Mouse (Mus musculus) thymus, adult 2 months (tissue): ENCODE data around the gene Borcs7.

Experiments
- CTCF ChIP-seq: fragments of 200-500 bp; IDR thresholded peaks from 2 replicates; pipeline ENCODE4 v1.5.1; 2012; ENCODE audit warnings: mild to moderate bottlenecking, control low read depth, low read length, moderate library complexity, borderline replicate concordance; ENCODE audit not compliant: control insufficient read depth, poor library complexity, insufficient read depth; ENCODE audit errors: extremely low read depth
- POLR2A ChIP-seq: fragments of 200-500 bp; IDR thresholded peaks from 2 replicates; pipeline ENCODE4 v1.6.1; 2012; ENCODE audit warnings: mild to moderate bottlenecking, low read length, control low read depth, moderate library complexity; ENCODE audit not compliant: control insufficient read depth, poor library complexity, insufficient read depth; ENCODE audit errors: extremely low read depth

DNA sequence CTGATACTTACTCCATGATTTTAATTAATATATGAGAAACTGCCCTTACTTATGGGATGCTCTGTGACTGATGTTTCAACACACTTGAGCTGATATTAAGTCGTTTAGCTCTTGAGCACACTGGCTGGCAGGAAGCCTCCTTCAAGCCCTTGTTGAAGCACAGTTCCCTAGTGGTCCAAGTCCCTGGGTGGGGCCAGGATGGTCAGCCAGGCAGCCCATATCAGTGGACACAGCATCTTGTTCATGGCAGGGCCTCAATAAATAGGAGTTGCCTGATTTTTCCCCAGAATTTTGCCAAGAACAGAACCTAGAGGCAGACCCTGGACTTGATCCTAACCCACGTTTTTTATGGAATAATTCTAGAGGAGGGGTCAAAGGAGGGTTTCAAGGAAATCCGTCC, 42.5 kb upstream of the Borcs7 start:
- TF ChIP-seq POLR2A, result no peak
- TF ChIP-seq CTCF, result no peak
